Mouse (Mus musculus) lung, adult 2 months (tissue): ENCODE data around the gene Tac1. TPM values are rescaled to one million over a fixed set of nuclear protein-coding genes. Genes with fewer than 3 reads are reported as not detected.
"Not testable (repeated sequence)": the region's sequence is repeated elsewhere in the genome, so short reads cannot be mapped to it uniquely, and the experiment has no call there.

Experiments used
- DNase-seq: peaks from one replicate; pipeline ENCODE4 v3.0.0; 2022
- H3K4me1 ChIP-seq: fragments of 200-500 bp; 2 replicates; pipeline ENCODE4 v1.6.1; 2011; ENCODE audit warnings: low read length; ENCODE audit not compliant: control insufficient read depth, insufficient read depth
- H3K4me3 ChIP-seq: fragments of 200-500 bp; replicated peaks from 2 replicates; pipeline ENCODE3; 2011; ENCODE audit warnings: low read depth, mild to moderate bottlenecking, control low read depth, low read length; ENCODE audit errors: extremely low read depth
- CTCF ChIP-seq: fragments of 200-500 bp; IDR thresholded peaks from 2 replicates; pipeline ENCODE4 v1.5.1; 2011; ENCODE audit warnings: mild to moderate bottlenecking, low read length, control low read depth; ENCODE audit not compliant: insufficient read depth
- POLR2A ChIP-seq: fragments of 200-500 bp; IDR thresholded peaks from 2 replicates; pipeline ENCODE4 v1.6.1; 2011; ENCODE audit warnings: low read depth, mild to moderate bottlenecking, control low read depth, low read length, borderline replicate concordance; ENCODE audit errors: extremely low read depth
- WGBS: fragments of 180-500 bp; shearing (Covaris S2); methylation state at CpG from one replicate; pipeline ENCODE4 v1.1.7; 2018; 5-methylcytosine and 5-hydroxymethylcytosine counted together
- polyA plus RNA-seq: library from polyadenylated mRNA; depleted of rRNA; stranded (reverse); fragments of >200 nt; gene quantifications from 2 replicates; pipeline ENCODE4 v1.2.3, GENCODE M21; 2012; rRNA removed

The Tac1 gene
- polyA plus RNA-seq, 1 experiment, result not detected

GRCm38 (mm10) chr6:7601353-7602094 is 46.8 kb downstream of the Tac1 start:
- H3K4me1 ChIP-seq, result no peaks in the 10 kb centered on the region
- no peak overlapping the region for H3K4me3 ChIP-seq
- TF ChIP-seq POLR2A (no peak), CTCF (no peak)
- DNase-seq, result no peak
- 83% methylated on average over 4 of the region's 4 CpGs for WGBS

GRCm38 (mm10) chr6:7613676-7614075 is 59.0 kb downstream of the Tac1 start:
- DNase-seq, H3K4me3 ChIP-seq, H3K4me1 ChIP-seq: not testable (repeated sequence)
- 89% methylated on average over 19 of the region's 19 CpGs for whole genome bisulfite sequencing

Other genes with a start within 250 kb of the Tac1 start
- gene Asns, start 138.4 kb downstream of the Tac1 start, polyA plus RNA-seq, result 9.4 and 13.7 TPM in 2 replicates